Mouse (Mus musculus): ENCODE data around the gene Mrgpre. TPM values are rescaled to one million over a fixed set of nuclear protein-coding genes. Genes with fewer than 3 reads are reported as not detected.

The Mrgpre gene
- total and polyA plus RNA-seq, 3 experiments: 0.15 to 0.18 TPM; not detected in 1

DNA sequence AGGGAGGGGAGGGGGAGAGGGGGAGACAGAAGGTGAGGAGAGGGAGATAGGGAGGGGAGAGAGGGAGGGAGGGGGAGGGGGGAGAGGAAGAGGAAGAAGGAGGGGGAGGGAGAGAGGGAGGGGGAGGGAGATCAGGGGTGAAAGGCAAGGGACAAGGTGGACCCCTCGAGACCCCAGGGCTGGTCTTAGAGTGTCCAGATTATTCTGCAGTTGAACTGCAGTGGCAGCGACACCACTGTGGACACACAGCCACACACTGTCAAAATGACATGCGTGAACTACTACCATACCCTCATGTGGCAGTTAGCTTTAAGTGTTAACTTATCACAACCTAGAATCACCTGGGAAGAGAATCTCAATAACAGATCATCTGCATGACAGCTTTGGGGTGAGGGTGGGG is 35.3 kb downstream of the Mrgpre start (continued):
- no peak for TF ChIP-seq EP300 (IDR thresholded peaks at IDR 0.05; ENCODE audit: low read depth in 1 of 2, low read length in 2 of 2)

DNA sequence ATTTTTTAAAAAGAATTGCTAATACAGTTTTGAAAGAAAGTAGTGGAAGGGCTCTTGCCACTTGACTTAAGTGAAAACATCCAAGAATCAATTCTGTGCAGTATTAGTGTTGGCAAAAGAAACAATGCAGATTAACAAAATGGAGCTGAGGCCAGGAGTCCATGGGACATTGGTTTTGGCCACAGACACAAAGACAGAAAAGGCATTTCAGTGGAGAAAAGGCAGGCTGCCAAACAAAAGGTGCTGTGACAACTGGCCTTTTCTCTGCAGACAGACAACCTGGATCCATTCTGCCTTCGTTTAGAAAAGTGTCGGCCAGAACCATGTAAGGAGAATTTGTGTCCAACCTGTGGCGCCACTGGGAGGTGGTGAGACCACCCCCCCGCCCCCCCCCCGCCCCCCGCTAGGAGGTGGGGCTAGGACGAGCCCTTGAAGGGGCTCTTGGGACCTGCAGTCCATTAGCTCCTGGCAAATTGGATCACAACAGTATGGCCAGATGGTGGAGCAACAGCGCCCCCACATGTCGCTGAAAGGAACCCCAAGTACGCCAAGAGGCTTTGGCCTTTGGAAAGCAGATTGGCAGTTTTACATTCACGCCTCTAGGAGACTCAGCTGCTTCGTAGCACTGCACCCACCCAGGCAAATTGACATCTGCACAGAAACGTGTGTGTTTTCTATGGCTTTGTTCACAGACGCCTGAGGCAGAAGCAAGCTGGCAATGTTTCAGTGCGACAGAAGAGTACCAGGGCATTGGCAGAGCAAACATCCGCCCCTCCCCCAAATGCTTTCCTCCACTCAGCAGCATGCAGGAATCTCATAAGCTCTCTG is 36.0 kb downstream of the Mrgpre start:
- DNase-seq (ENCODE audit: low read depth, low spot score): peak; percentile 77
- Histone ChIP-seq H3K27ac (ENCODE audit: control insufficient read depth, low read depth, low read length) (no peak overlapping the region), H3K79me2 (ENCODE audit: control insufficient read depth, insufficient read depth, low read length, poor library complexity) (no peaks in the 10 kb centered on the region), H3K36me3 (ENCODE audit: control insufficient read depth in 1 of 2, insufficient read depth in 2 of 2, low read length in 2 of 2) (no peaks in the 10 kb centered on the region), H3K9ac (ENCODE audit: control insufficient read depth, low read depth, low read length, poor library complexity, severe bottlenecking) (no peak overlapping the region), H3K4me3 (ENCODE audit: control insufficient read depth in 1 of 2, insufficient read depth in 1 of 2, low read depth in 2 of 2, low read length in 2 of 2) (no peak overlapping the region), H3K27me3 (ENCODE audit: control insufficient read depth in 1 of 2, insufficient read depth in 2 of 2, low read length in 2 of 2) (no peaks in the 10 kb centered on the region), H3K9me3 (replicated peaks; ENCODE audit: insufficient read depth, low read length) (no peaks in the 10 kb centered on the region), H3K4me1 (ENCODE audit: control insufficient read depth in 1 of 2, insufficient read depth in 2 of 2, low read length in 2 of 2) (no peaks in the 10 kb centered on the region)
- TF ChIP-seq SMC3 (IDR thresholded peaks at IDR 0.05; ENCODE audit: low read depth, low read length) (peak; percentile 71), ZC3H11A (IDR thresholded peaks at IDR 0.05; ENCODE audit: low read depth, low read length) (peak; percentile 72), RAD21 (IDR thresholded peaks at IDR 0.05; ENCODE audit: low read depth, low read length) (peak; percentile 83), CTCF (IDR thresholded peaks at IDR 0.05 in 2 of 3, conservative IDR thresholded peaks at IDR 0.05 in 1 of 3; ENCODE audit: control insufficient read depth in 1 of 3, insufficient read depth in 1 of 3, low read depth in 2 of 3, low read length in 3 of 3, poor library complexity in 1 of 3, severe bottlenecking in 1 of 3) (peak; percentile 76 to 89 (median 85)), MAFK (IDR thresholded peaks at IDR 0.05; ENCODE audit: borderline replicate concordance, low read depth, low read length) (no peak)

DNA sequence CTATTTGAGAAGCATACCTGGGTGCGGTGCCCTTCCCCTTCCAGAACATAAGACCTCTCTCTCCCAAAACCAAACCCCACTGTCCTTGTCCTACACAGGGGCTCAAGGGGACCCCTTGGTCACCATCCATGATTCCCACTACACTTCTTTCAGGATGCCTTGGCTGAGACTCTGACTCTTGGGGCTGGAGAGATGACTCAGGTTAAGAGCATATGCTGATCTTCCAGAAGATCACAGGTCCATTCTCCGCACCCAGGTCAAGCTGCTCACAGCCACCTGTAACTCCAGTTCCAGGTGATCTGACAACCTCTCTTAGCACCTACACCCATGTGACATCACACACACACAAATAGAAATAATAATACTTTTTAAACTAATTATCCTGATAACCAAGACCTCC is 43.6 kb downstream of the Mrgpre start:
- H3K9me3 ChIP-seq (replicated peaks; ENCODE audit: insufficient read depth, low read length): no peaks in the 10 kb centered on the region
- no peak overlapping the region for H3K27ac ChIP-seq (ENCODE audit: control insufficient read depth, low read depth, low read length)
- no peaks in the 10 kb centered on the region for H3K27me3 ChIP-seq (ENCODE audit: control insufficient read depth in 1 of 2, insufficient read depth in 2 of 2, low read length in 2 of 2)
- no peak overlapping the region for H3K4me3 ChIP-seq (ENCODE audit: control insufficient read depth in 1 of 2, insufficient read depth in 1 of 2, low read depth in 2 of 2, low read length in 2 of 2)
- TF ChIP-seq MAZ (IDR thresholded peaks at IDR 0.05; ENCODE audit: low read depth, low read length) (no peak), NELFE (IDR thresholded peaks at IDR 0.05; ENCODE audit: low read depth, low read length) (no peak)
- no peak overlapping the region for H3K9ac ChIP-seq (ENCODE audit: control insufficient read depth, low read depth, low read length, poor library complexity, severe bottlenecking)
- no peak for DNase-seq (ENCODE audit: low read depth, low spot score)
- H3K36me3 ChIP-seq (ENCODE audit: control insufficient read depth in 1 of 2, insufficient read depth in 2 of 2, low read length in 2 of 2): no peaks in the 10 kb centered on the region
- H3K79me2 ChIP-seq (ENCODE audit: control insufficient read depth, insufficient read depth, low read length, poor library complexity): no peaks in the 10 kb centered on the region
- no peaks in the 10 kb centered on the region for H3K4me1 ChIP-seq (ENCODE audit: control insufficient read depth in 1 of 2, insufficient read depth in 2 of 2, low read length in 2 of 2)

DNA sequence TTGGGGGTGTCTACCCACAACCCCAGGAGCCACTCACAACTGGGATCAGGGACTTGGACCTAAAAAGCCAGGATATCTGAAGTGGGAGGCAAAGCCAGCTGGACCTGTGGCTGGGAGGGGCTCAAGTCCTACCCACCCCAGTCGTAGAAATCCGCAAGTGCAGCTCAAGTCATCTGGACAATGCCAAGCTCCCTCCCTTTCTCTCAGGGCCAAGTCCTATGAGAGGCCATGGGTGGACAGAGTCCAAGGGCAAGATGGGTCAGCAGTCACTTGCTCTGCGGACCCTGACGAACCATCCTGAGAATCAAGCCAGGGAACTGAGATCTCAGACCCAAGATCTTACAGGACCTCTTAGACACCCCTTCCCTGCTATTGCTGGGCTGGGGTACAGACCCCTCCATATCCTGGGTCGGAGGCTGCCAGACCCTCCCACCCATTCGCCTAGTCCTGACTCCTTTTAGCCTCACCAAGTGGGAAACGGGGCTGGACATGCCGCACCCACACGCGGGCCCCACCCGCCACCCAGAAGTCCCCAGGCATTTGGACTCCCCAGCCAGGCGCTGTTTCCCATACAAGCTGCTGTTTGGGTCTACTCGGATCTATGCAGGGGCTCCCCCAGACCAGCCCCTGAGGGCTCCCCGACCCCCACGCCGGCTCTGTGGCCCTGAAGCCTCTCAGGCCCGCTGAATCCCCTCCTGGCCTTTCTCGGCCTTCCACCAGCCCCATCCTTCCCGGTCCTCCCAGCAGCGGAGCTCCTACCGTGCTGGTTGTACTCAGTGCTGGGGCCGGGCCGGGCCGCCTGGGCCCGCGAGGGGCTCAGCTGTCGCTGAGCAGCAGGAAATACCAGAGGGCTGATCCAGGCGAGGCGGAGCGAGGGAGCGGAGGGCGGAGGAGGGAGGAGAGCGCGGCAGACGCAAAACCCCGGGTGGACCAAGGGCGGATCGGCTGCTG is 44.5 kb downstream of the Mrgpre start:
- H3K27me3 ChIP-seq (ENCODE audit: control insufficient read depth in 1 of 2, insufficient read depth in 2 of 2, low read length in 2 of 2): no peaks in the 10 kb centered on the region
- TF ChIP-seq ZMIZ1 (IDR thresholded peaks at IDR 0.05; ENCODE audit: low read depth, low read length): no peak
- no peak for TF ChIP-seq NELFE (IDR thresholded peaks at IDR 0.05; ENCODE audit: low read depth, low read length)
- H3K79me2 ChIP-seq (ENCODE audit: control insufficient read depth, insufficient read depth, low read length, poor library complexity): no peaks in the 10 kb centered on the region
- H3K4me1 ChIP-seq (ENCODE audit: control insufficient read depth in 1 of 2, insufficient read depth in 2 of 2, low read length in 2 of 2): no peaks in the 10 kb centered on the region
- no peak overlapping the region for H3K4me3 ChIP-seq (ENCODE audit: control insufficient read depth in 1 of 2, insufficient read depth in 1 of 2, low read depth in 2 of 2, low read length in 2 of 2)
- H3K27ac ChIP-seq (ENCODE audit: control insufficient read depth, low read depth, low read length): no peak overlapping the region
- H3K36me3 ChIP-seq (ENCODE audit: control insufficient read depth in 1 of 2, insufficient read depth in 2 of 2, low read length in 2 of 2): no peaks in the 10 kb centered on the region
- H3K9me3 ChIP-seq (replicated peaks; ENCODE audit: insufficient read depth, low read length): no peaks in the 10 kb centered on the region
- no peak overlapping the region for H3K9ac ChIP-seq (ENCODE audit: control insufficient read depth, low read depth, low read length, poor library complexity, severe bottlenecking)
- DNase-seq (ENCODE audit: low read depth, low spot score): no peak

Measured in MEL (cell line).